11 mouse cellular contexts compared by ENCODE assay signal in the genomic region with DNA sequence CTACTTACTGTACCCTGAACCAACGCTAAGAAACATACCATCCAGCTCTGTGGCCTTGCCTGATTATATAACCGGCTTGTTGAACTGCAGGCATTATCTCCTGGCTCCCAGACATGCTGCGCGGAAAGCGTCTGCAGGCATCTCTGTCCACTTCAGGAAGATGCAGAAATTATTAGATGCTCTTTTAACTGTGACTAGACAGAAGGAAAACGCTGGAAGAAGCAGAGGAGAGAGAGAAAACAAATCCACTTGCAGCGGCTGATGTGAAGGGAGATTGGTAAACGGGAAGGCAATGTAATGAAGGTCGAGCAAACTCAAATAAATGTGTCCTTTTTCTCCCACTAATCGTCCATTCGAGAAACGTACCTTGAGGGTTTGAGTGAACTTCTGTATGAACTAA. TPM values are rescaled to one million over a fixed set of nuclear protein-coding genes. Genes with fewer than 3 reads are reported as not detected.
DNase-seq lines count a peak whose midpoint lies in the region; ATAC-seq and TF ChIP-seq lines count a peak whose summit lies in the region.
"Had no signal": no experiment of that assay in that cellular context is flagged by ENCODE, and none has a peak within 500 bp of the region (broad histone marks: within the 10 kb centered on the region; RNA-seq: fewer than 3 reads in every experiment).

No protein-coding gene starts in this region.

- WGBS in hindbrain, embryonic 13.5 days, result 89% methylated on average over 12 of the region's 12 CpGs
- 94% methylated on average over 12 of the region's 12 CpGs for WGBS in hindbrain, embryonic 12.5 days
- 86% methylated on average over 12 of the region's 12 CpGs for WGBS in midbrain, postnatal 0 days
- 93% methylated on average over 12 of the region's 12 CpGs for WGBS in midbrain, embryonic 13.5 days

- H3K36me3 ChIP-seq in hindbrain, embryonic 13.5 days, result peaks cover 11% of the 10 kb centered on the region
- H3K36me3 ChIP-seq in hindbrain, embryonic 12.5 days, result peaks cover 10% of the 10 kb centered on the region
- H3K36me3 ChIP-seq in midbrain, postnatal 0 days (ENCODE audit: insufficient read depth, low read length), result peaks cover 4% of the 10 kb centered on the region; the same call in 1 of the 2 replicates
- peaks cover 7% of the 10 kb centered on the region; the same call in 1 of the 2 replicates for H3K36me3 ChIP-seq in midbrain, embryonic 13.5 days

- DNase-seq in cerebellum, adult 11-12 months, result peak; percentile 22
- no peak for DNase-seq in cerebellum, postnatal 36 days
- DNase-seq in midbrain, postnatal 0 days (ENCODE audit: low spot score), result no peak
- no peak for DNase-seq in urinary bladder, postnatal 4 days (ENCODE audit: low spot score in 2 of 2)

- no peak for TF ChIP-seq CTCF in midbrain, postnatal 0 days (IDR thresholded peaks at IDR 0.05)

- 0 out of 2 replicates have a peak overlapping the region, but pooled peaks have one; percentile 97 for H3K9ac ChIP-seq in hindbrain, embryonic 13.5 days
- H3K9ac ChIP-seq in hindbrain, embryonic 12.5 days, result no peak overlapping the region
- 0 out of 2 replicates have a peak overlapping the region, but pooled peaks have one; percentile 26 for H3K9ac ChIP-seq in midbrain, postnatal 0 days (replicated peaks; ENCODE audit: low read length, poor library complexity, severe bottlenecking)
- no peak overlapping the region for H3K9ac ChIP-seq in midbrain, embryonic 13.5 days (replicated peaks)
- H3K9ac ChIP-seq: heart, embryonic 12.5 days had no signal

- no peak for ATAC-seq in hindbrain, embryonic 13.5 days (ENCODE audit: low FRiP score)
- ATAC-seq in hindbrain, embryonic 12.5 days (ENCODE audit: low FRiP score), result no peak
- no peak for ATAC-seq in midbrain, postnatal 0 days (ENCODE audit: low FRiP score)
- no peak for ATAC-seq in midbrain, embryonic 13.5 days
- ATAC-seq: forebrain, embryonic 15.5 days had no signal

- no peak overlapping the region for H3K4me2 ChIP-seq in hindbrain, embryonic 13.5 days
- H3K4me2 ChIP-seq in hindbrain, embryonic 12.5 days (replicated peaks), result no peak overlapping the region
- no peak overlapping the region for H3K4me2 ChIP-seq in midbrain, postnatal 0 days (ENCODE audit: low read depth, low read length, poor library complexity, severe bottlenecking)
- H3K4me2 ChIP-seq in midbrain, embryonic 13.5 days (replicated peaks), result no peak overlapping the region

- H3K9me3 ChIP-seq in hindbrain, embryonic 13.5 days, result no peaks in the 10 kb centered on the region
- no peaks in the 10 kb centered on the region for H3K9me3 ChIP-seq in hindbrain, embryonic 12.5 days (replicated peaks)
- H3K9me3 ChIP-seq in midbrain, postnatal 0 days (ENCODE audit: low read length), result no peaks in the 10 kb centered on the region
- no peaks in the 10 kb centered on the region for H3K9me3 ChIP-seq in midbrain, embryonic 13.5 days
- H3K9me3 ChIP-seq: embryonic facial prominence, embryonic 12.5 days; forebrain, embryonic 15.5 days; heart, embryonic 12.5 days had no signal

- peaks cover 9% of the 10 kb centered on the region for H3K4me1 ChIP-seq in hindbrain, embryonic 13.5 days (replicated peaks)
- peaks cover 7% of the 10 kb centered on the region for H3K4me1 ChIP-seq in hindbrain, embryonic 12.5 days
- H3K4me1 ChIP-seq in midbrain, postnatal 0 days (ENCODE audit: insufficient read depth, low read length), result peaks cover 7% of the 10 kb centered on the region; the same call in 1 of the 2 replicates
- H3K4me1 ChIP-seq in midbrain, embryonic 13.5 days (replicated peaks), result peaks cover 8% of the 10 kb centered on the region

- H3K4me3 ChIP-seq in hindbrain, embryonic 13.5 days, result no peak overlapping the region
- no peak overlapping the region for H3K4me3 ChIP-seq in hindbrain, embryonic 12.5 days
- H3K4me3 ChIP-seq in midbrain, postnatal 0 days (ENCODE audit: low read depth, low read length), result no peak overlapping the region
- H3K4me3 ChIP-seq in midbrain, embryonic 13.5 days (replicated peaks), result no peak overlapping the region

- no peaks in the 10 kb centered on the region for H3K27me3 ChIP-seq in hindbrain, embryonic 13.5 days
- no peaks in the 10 kb centered on the region for H3K27me3 ChIP-seq in hindbrain, embryonic 12.5 days
- H3K27me3 ChIP-seq in midbrain, postnatal 0 days (ENCODE audit: insufficient read depth, low read length), result no peaks in the 10 kb centered on the region
- no peaks in the 10 kb centered on the region for H3K27me3 ChIP-seq in midbrain, embryonic 13.5 days
- H3K27me3 ChIP-seq: embryonic facial prominence, embryonic 12.5 days; forebrain, embryonic 15.5 days; heart, embryonic 12.5 days; Patski had no signal

- H3K27ac ChIP-seq in hindbrain, embryonic 13.5 days, result no peak overlapping the region
- H3K27ac ChIP-seq in hindbrain, embryonic 12.5 days, result no peak overlapping the region
- H3K27ac ChIP-seq in midbrain, postnatal 0 days (ENCODE audit: low read depth, low read length), result no peak overlapping the region
- H3K27ac ChIP-seq in midbrain, embryonic 13.5 days, result no peak overlapping the region
- H3K27ac ChIP-seq: embryonic facial prominence, embryonic 12.5 days; forebrain, embryonic 15.5 days had no signal

RNA-seq across cellular contexts. Expression of gene Ercc4, which starts 1.1 kb away (rescaled TPM):
- 14.9 and 15.7 TPM in 2 replicates for polyA plus RNA-seq in hindbrain, embryonic 13.5 days (2015; fragmentation: Nextera tagmentation; extraction: Ambion mirVana)
- polyA plus RNA-seq in hindbrain, embryonic 12.5 days (2016; fragmentation: Nextera tagmentation; extraction: Ambion mirVana), result 17.3 and 18.1 TPM in 2 replicates
- 23.4 and 24.8 TPM in 2 replicates for total RNA-seq in midbrain, postnatal 0 days (2014; rRNA removed)
- polyA plus RNA-seq in midbrain, postnatal 0 days (2015; fragmentation: Nextera tagmentation; extraction: Ambion mirVana), result 14.3 and 15.3 TPM in 2 replicates
- 14.8 and 16.4 TPM in 2 replicates for polyA plus RNA-seq in midbrain, embryonic 13.5 days (2015; fragmentation: Nextera tagmentation; extraction: Ambion mirVana)

Comparison
In these comparisons a context has a peak if more than half of its experiments do, and no peak if none do; other contexts are left out.
1. H3K9ac ChIP-seq: peak in hindbrain, embryonic 13.5 days (single experiment) and midbrain, postnatal 0 days (single experiment); none in hindbrain, embryonic 12.5 days (single experiment) and midbrain, embryonic 13.5 days (single experiment).